Comparison of ENCODE assay signal across 7 mouse cellular contexts in genomic region chr3:66981706-66982105, GRCm38 (mm10). TPM values are rescaled to one million over a fixed set of nuclear protein-coding genes. Genes with fewer than 3 reads are reported as not detected.
DNase-seq lines count a peak whose midpoint lies in the region; ATAC-seq and TF ChIP-seq lines count a peak whose summit lies in the region.

TSS of gene Shox2 (minus strand) at chr3:66981771.

- no peak for TF ChIP-seq POLR2A in testis, adult 2 months (IDR thresholded peaks at IDR 0.05; ENCODE audit: control insufficient read depth, low read depth, low read length)

- under 1% methylated on average over 13 of the region's 15 CpGs for WGBS in embryonic facial prominence, embryonic 13.5 days
- WGBS in kidney, embryonic 15.5 days, result under 1% methylated on average over 14 of the region's 15 CpGs
- 0% methylated on average over 15 of the region's 15 CpGs for WGBS in neural tube, embryonic 12.5 days

- H3K4me2 ChIP-seq in embryonic facial prominence, embryonic 13.5 days, result peak within 1 kb of the TSS; percentile 74
- H3K4me2 ChIP-seq in kidney, embryonic 15.5 days, result peak within 1 kb of the TSS; percentile 88
- peak within 1 kb of the TSS; percentile 71 for H3K4me2 ChIP-seq in neural tube, embryonic 12.5 days (replicated peaks)

- ATAC-seq in embryonic facial prominence, embryonic 13.5 days (ENCODE audit: insufficient number of reproducible peaks, insufficient read depth, low FRiP score, low TSS enrichment, low read depth), result no peak
- no peak for ATAC-seq in kidney, embryonic 15.5 days (replicated peaks; ENCODE audit: low FRiP score)
- no peak for ATAC-seq in neural tube, embryonic 12.5 days (ENCODE audit: low FRiP score, low read depth)
- ATAC-seq in frontal cortex, adult (ENCODE audit: low TSS enrichment), result no peak
- ATAC-seq in monocyte, adult 5-6 weeks (replicated peaks; ENCODE audit: insufficient number of reproducible peaks, low FRiP score, low TSS enrichment, poor library complexity, severe bottlenecking), result no peak

- H3K9ac ChIP-seq in embryonic facial prominence, embryonic 13.5 days, result peak within 1 kb of the TSS; percentile 87
- no peak within 1 kb of the TSS for H3K9ac ChIP-seq in kidney, embryonic 15.5 days
- peak within 1 kb of the TSS; percentile 49 for H3K9ac ChIP-seq in neural tube, embryonic 12.5 days

- H3K4me1 ChIP-seq in testis, adult 2 months (ENCODE audit: control insufficient read depth, insufficient read depth, low read length), result peaks cover 10% of the 10 kb centered on the region
- H3K4me1 ChIP-seq in embryonic facial prominence, embryonic 13.5 days, result peaks cover 27% of the 10 kb centered on the region
- H3K4me1 ChIP-seq in kidney, embryonic 15.5 days, result peaks cover 40% of the 10 kb centered on the region
- peaks cover 32% of the 10 kb centered on the region for H3K4me1 ChIP-seq in neural tube, embryonic 12.5 days

- H3K27ac ChIP-seq in testis, adult 2 months (ENCODE audit: control insufficient read depth, insufficient read depth, low read depth, low read length), result no peak within 1 kb of the TSS
- peak within 1 kb of the TSS; percentile 93 for H3K27ac ChIP-seq in embryonic facial prominence, embryonic 13.5 days
- no peak within 1 kb of the TSS for H3K27ac ChIP-seq in kidney, embryonic 15.5 days
- peak within 1 kb of the TSS; percentile 37; the same call in 1 of the 2 replicates for H3K27ac ChIP-seq in neural tube, embryonic 12.5 days

- peak within 1 kb of the TSS; percentile 73 for H3K4me3 ChIP-seq in testis, adult 2 months (ENCODE audit: control insufficient read depth, low read depth, low read length)
- H3K4me3 ChIP-seq in embryonic facial prominence, embryonic 13.5 days, result peak within 1 kb of the TSS; percentile 63
- peak within 1 kb of the TSS; percentile 51 for H3K4me3 ChIP-seq in kidney, embryonic 15.5 days (replicated peaks)
- H3K4me3 ChIP-seq in neural tube, embryonic 12.5 days, result peak within 1 kb of the TSS; percentile 42

- no peak for TF ChIP-seq CTCF in testis, adult 2 months (IDR thresholded peaks at IDR 0.05; ENCODE audit: control insufficient read depth, insufficient read depth, insufficient replicate concordance, low read depth, low read length)

- no peaks in the 10 kb centered on the region for H3K36me3 ChIP-seq in testis, adult 2 months (ENCODE audit: control insufficient read depth, insufficient read depth, low read length)
- no peaks in the 10 kb centered on the region for H3K36me3 ChIP-seq in embryonic facial prominence, embryonic 13.5 days
- no peaks in the 10 kb centered on the region for H3K36me3 ChIP-seq in kidney, embryonic 15.5 days
- H3K36me3 ChIP-seq in neural tube, embryonic 12.5 days, result no peaks in the 10 kb centered on the region

- H3K9me3 ChIP-seq in embryonic facial prominence, embryonic 13.5 days, result no peaks in the 10 kb centered on the region
- H3K9me3 ChIP-seq in kidney, embryonic 15.5 days (replicated peaks), result no peaks in the 10 kb centered on the region
- H3K9me3 ChIP-seq in neural tube, embryonic 12.5 days, result no peaks in the 10 kb centered on the region

- peaks cover 19% of the 10 kb centered on the region for H3K27me3 ChIP-seq in testis, adult 2 months (ENCODE audit: control insufficient read depth, insufficient read depth, low read length)
- H3K27me3 ChIP-seq in embryonic facial prominence, embryonic 13.5 days, result peaks cover 66% of the 10 kb centered on the region
- H3K27me3 ChIP-seq in kidney, embryonic 15.5 days, result peaks cover 74% of the 10 kb centered on the region
- H3K27me3 ChIP-seq in neural tube, embryonic 12.5 days (replicated peaks), result peaks cover 64% of the 10 kb centered on the region

- no peak for DNase-seq in testis, postnatal 10 days (ENCODE audit: low spot score)

RNA-seq across cellular contexts. Expression of gene Shox2, which starts in this region (rescaled TPM):
- 0.09 and 0.10 TPM in 2 replicates for polyA plus RNA-seq in testis, adult 2 months (2012; rRNA removed)
- 30.9 and 44.3 TPM in 2 replicates for polyA plus RNA-seq in embryonic facial prominence, embryonic 13.5 days (2015; fragmentation: Nextera tagmentation; extraction: Ambion mirVana)
- 1.3 and 1.7 TPM in 2 replicates for polyA plus RNA-seq in kidney, embryonic 15.5 days (2015; fragmentation: Nextera tagmentation; extraction: Ambion mirVana)
- 28.4 and 28.9 TPM in 2 replicates for polyA plus RNA-seq in neural tube, embryonic 12.5 days (2016; fragmentation: Nextera tagmentation; extraction: Ambion mirVana)
- 0.10 to 0.29 TPM in 2 of 3 replicates, not detected in the other for total RNA-seq in monocyte, adult 5-6 weeks (2017)

Comparison
In these comparisons a context has a peak if more than half of its experiments do, and no peak if none do; other contexts are left out.
1. RNA of gene Shox2 (polyA plus RNA-seq): 30.9 to 44.3 TPM in embryonic facial prominence, embryonic 13.5 days and 28.4 to 28.9 TPM in neural tube, embryonic 12.5 days; 1.3 to 1.7 TPM in kidney, embryonic 15.5 days and 0.09 to 0.10 TPM in testis, adult 2 months; every median in the first group is over 10 times any median in the second.
2. H3K27ac ChIP-seq: peak in embryonic facial prominence, embryonic 13.5 days (single experiment) and neural tube, embryonic 12.5 days (single experiment); none in testis, adult 2 months (single experiment) and kidney, embryonic 15.5 days (single experiment).
3. Peak in every context shown above with its lines, with median percentiles within 50 percentile points of each other: H3K4me3 ChIP-seq and H3K4me2 ChIP-seq.